Mouse (Mus musculus): ENCODE results near the gene Cntnap2.

GRCm38 (mm10) chr6:46996010-46996602 lies 1936.9 kb downstream of the Cntnap2 start:
- no peak for TF ChIP-seq POLR2A (IDR thresholded peaks at IDR 0.05; ENCODE audit: borderline replicate concordance, low read depth, low read length)
- no peak for TF ChIP-seq CTCF (IDR thresholded peaks at IDR 0.05; ENCODE audit: low read depth, low read length)
